Mouse (Mus musculus) forebrain, embryonic 12.5 days (tissue): Measurements from ENCODE around the gene Tnks2. TPM values are rescaled to one million over a fixed set of nuclear protein-coding genes. Genes with fewer than 3 reads are reported as not detected.

Experiments used
- ATAC-seq: fragments of 200-750 bp; cut with Nextera tagmentation; 2 replicates; pipeline ENCODE4 v1.8.0; 2017; ENCODE audit warnings: moderate TSS enrichment; ENCODE audit not compliant: low FRiP score
- H3K27ac ChIP-seq: fragments of 300-500 bp; sonication (generic); 2 replicates; pipeline ENCODE4 v1.5.1; 2016; ENCODE audit warnings: mild to moderate bottlenecking
- H3K27me3 ChIP-seq: fragments of 300-500 bp; sonication (generic); 2 replicates; pipeline ENCODE4 v1.6.1; 2016; ENCODE audit warnings: mild to moderate bottlenecking
- H3K36me3 ChIP-seq: fragments of 300-500 bp; sonication (generic); replicated peaks from 2 replicates; pipeline ENCODE4 v1.6.1; 2016; ENCODE audit warnings: mild to moderate bottlenecking
- H3K4me1 ChIP-seq: fragments of 300-500 bp; sonication (generic); 2 replicates; pipeline ENCODE4 v1.6.1; 2016
- H3K4me2 ChIP-seq: fragments of 300-500 bp; sonication (generic); 2 replicates; pipeline ENCODE4 v1.6.1; 2016; ENCODE audit warnings: mild to moderate bottlenecking, moderate library complexity
- H3K4me3 ChIP-seq: fragments of 300-500 bp; sonication (generic); replicated peaks from 2 replicates; pipeline ENCODE4 v1.5.1; 2016; ENCODE audit warnings: mild to moderate bottlenecking
- H3K9ac ChIP-seq: fragments of 300-500 bp; sonication (generic); 2 replicates; pipeline ENCODE4 v1.6.1; 2016; ENCODE audit warnings: mild to moderate bottlenecking
- H3K9me3 ChIP-seq: fragments of 300-500 bp; sonication (generic); 2 replicates; pipeline ENCODE4 v1.6.1; 2016
- WGBS: fragments of 180-500 bp; shearing (Covaris S2); methylation state at CpG from one replicate; pipeline ENCODE4 v1.1.7; 2016; 5-methylcytosine and 5-hydroxymethylcytosine counted together
- polyA plus RNA-seq: library from polyadenylated mRNA; unstranded; fragments of >200 nt; fragmentation: Nextera tagmentation; extraction: Ambion mirVana; gene quantifications from 2 replicates; pipeline ENCODE4 v1.2.1, GENCODE M21; 2016

The Tnks2 gene
- polyA plus RNA-seq, 1 experiment from 2014 or later, result 76.3 TPM

DNA sequence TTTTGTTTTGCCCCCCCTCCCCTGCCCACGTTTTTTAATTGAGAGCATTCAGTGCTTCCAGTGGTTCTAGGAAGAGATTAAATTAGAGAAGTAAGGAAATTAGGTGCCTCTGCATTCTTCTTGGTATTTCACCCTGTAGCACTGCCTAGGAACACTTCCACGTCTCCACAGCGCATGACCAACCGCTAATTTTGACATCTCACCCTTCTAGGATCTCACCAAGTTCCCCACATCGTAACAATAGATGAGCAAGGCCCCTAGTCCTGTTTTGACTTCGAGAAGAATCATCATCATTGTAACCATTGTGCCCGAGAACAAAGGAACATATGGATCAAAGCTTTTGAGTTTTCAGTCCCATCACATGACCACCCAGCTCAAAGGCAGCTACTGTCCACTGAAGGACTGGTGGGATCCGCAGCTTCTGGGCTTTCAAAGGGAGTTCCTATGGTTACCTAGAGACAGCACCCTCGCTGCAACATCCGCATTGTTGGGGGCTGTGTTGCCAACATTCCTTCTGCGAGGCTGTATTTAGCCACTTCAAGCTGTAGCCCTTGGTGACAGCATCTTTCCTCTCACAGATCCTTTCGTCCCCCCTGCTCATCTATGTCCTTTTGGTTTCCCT is 76.5 kb downstream of the Tnks2 start:
- Histone ChIP-seq H3K4me2 (no peak overlapping the region), H3K36me3 (no peaks in the 10 kb centered on the region), H3K27me3 (no peaks in the 10 kb centered on the region), H3K9ac (no peak overlapping the region), H3K4me1 (peaks cover 12% of the 10 kb centered on the region), H3K27ac (no peak overlapping the region), H3K4me3 (no peak overlapping the region), H3K9me3 (no peaks in the 10 kb centered on the region)
- ATAC-seq, result peak; percentile 79
- 15% methylated on average over 12 of the region's 12 CpGs for WGBS

DNA sequence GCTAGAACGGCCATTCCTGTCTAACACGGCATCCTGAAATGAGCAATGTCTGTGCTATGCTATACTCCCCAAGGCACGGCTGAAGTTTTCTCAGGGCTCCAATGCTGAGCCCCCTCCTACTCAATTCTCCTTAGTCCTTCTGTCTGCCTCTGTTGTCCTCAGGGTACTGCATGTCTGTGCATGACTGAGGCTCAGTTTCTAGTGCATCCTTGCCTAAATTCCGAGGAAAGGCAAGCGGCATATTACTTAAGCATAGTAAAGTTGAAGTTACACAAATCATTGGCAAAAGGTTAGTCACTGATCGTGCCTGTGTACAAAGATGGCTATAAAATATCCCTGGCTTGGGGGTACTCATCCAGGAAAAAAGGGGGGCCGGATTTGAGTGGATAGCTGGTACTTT is 79.0 kb downstream of the Tnks2 start:
- Histone ChIP-seq H3K27ac (no peak overlapping the region), H3K9ac (no peak overlapping the region), H3K27me3 (no peaks in the 10 kb centered on the region), H3K4me3 (no peak overlapping the region), H3K4me1 (peaks cover 21% of the 10 kb centered on the region), H3K9me3 (no peaks in the 10 kb centered on the region), H3K4me2 (no peak overlapping the region), H3K36me3 (no peaks in the 10 kb centered on the region)
- no peak for ATAC-seq
- 85% methylated on average over 7 of the region's 7 CpGs for WGBS

DNA sequence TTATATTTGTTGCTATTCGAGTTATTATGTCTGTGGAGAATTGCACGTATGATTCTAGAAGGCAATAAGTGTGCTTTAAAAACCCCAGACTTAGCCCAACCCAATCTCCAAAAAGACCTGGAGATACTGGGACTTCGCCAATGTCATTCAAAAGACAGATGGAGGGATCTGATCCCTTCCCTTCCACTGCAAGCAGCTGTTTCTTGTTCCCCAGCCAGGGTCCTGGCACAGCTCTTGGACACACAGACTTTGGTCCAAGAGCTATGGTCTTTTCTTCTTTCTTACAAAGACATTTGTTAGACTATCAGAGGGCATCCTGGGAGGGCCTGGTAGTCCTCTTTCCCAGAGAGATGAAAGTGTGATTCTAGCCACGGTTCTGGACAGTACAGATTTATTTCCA is 82.2 kb downstream of the Tnks2 start:
- 84% methylated on average over 4 of the region's 4 CpGs for WGBS
- no peak overlapping the region for H3K4me3 ChIP-seq
- no peak overlapping the region for H3K27ac ChIP-seq
- no peak for ATAC-seq
- no peak overlapping the region for H3K4me2 ChIP-seq
- H3K4me1 ChIP-seq, result peaks cover 18% of the 10 kb centered on the region
- no peaks in the 10 kb centered on the region for H3K27me3 ChIP-seq
- no peaks in the 10 kb centered on the region for H3K36me3 ChIP-seq
- no peaks in the 10 kb centered on the region for H3K9me3 ChIP-seq
- H3K9ac ChIP-seq, result no peak overlapping the region

DNA sequence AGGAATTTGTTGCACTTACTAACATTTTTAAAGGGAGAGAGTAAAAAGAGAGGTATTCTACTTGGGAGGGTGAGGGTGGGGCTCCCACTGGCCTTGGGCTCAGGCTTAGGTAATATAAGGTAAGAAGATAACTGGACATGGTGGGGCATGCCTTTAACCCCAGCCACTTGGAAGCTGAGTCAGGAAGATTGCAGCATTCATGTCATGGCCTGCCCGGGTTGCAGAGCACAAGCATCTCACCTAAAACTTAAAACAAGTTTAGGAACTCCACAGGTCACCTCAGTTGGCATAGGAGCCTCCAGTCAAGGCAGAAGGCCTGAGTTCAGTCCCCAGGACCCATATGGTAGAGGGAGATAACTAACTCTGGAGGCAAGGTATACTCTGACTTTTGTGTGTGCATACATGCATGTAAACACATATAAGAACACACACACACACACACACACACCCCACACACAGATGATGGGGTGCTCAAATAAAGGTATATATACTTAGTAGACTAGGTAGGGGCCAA is 82.9 kb downstream of the Tnks2 start:
- Histone ChIP-seq H3K36me3 (no peaks in the 10 kb centered on the region), H3K27ac (no peak overlapping the region), H3K9ac (no peak overlapping the region), H3K27me3 (no peaks in the 10 kb centered on the region), H3K4me1 (peaks cover 18% of the 10 kb centered on the region), H3K4me2 (peak overlapping the region; percentile 35), H3K4me3 (no peak overlapping the region), H3K9me3 (no peaks in the 10 kb centered on the region)
- WGBS, result 90% methylated on average over 1 of the region's 1 CpGs
- ATAC-seq, result no peak

DNA sequence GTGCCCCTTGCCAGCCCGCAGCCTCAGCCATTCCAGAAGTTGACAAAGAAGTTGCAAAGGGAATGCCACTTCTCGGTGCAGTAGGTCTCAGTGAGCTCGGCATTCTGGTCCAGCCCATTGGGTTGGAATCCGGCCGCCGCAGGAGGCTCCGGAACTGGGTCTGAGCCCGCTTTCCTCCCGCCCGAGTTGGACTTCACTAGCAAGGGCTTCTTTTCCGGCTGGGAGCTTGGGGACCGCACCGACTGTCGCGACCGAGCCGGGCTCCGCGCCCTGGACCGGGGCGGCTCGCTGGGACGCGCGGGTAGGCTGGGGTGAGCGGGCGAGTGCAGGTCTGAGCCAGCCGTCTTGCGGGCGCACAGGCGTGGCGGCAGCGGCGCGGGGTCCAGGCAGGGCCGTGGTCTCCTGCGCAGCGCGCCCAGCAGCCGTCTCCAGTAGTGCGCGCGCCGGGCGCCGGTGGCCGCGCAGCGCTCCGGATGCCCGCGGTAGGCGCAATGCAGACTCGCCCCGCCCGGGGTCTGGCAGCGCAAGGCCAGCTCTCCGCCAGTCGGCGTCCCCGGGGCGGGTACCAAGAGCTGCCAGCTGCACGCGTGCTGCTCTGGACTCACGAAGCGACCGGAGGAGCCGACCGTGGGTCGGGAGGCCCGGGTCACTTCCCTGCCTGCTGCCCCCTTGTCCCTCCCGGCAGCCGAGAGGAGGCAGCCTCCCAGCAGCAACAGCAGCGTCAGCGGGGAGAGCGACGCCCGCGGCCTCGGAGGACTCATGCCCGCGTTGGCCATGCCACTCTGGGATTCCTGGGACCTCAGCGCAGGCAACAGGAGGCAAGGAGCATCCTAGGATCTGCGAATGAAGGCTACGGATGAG is 84.6 kb downstream of the Tnks2 start:
- WGBS, result under 1% methylated on average over 77 of the region's 85 CpGs
- peak; percentile 91 for ATAC-seq

DNA sequence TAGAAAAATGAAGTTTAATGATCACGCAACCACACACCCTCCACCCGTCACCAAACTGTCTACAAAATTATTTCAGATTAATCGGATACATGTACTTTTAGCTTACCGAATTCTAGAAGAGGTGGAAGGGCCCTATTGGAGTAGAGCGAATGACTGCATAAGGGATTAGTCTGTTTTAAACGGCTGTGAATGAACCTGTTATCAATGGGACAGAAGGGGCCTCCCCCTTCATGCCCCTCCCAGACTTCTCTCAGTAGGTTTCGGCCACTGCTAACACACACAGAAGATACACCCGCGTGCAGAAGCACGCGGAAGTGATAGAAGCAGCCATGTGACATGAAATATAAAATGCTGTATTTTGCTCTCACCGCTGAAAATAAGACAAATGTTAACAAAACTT is 85.4 kb downstream of the Tnks2 start, which contains the start of gene Fgfbp3:
Fgfbp3 (minus strand) TSS at position 150 of the 400 bp plus-strand sequence.
- peak within 1 kb of the TSS; percentile 97 for H3K27ac ChIP-seq
- H3K9me3 ChIP-seq, result no peaks in the 10 kb centered on the region
- H3K4me1 ChIP-seq, result peaks cover 18% of the 10 kb centered on the region
- 6% methylated on average over 12 of the region's 12 CpGs for WGBS
- H3K27me3 ChIP-seq, result no peaks in the 10 kb centered on the region
- ATAC-seq, result peak; percentile 24; the same call in 1 of the 2 replicates
- peak within 1 kb of the TSS; percentile 90 for H3K4me3 ChIP-seq
- peak within 1 kb of the TSS; percentile 74 for H3K4me2 ChIP-seq
- H3K36me3 ChIP-seq, result no peaks in the 10 kb centered on the region
- H3K9ac ChIP-seq, result peak within 1 kb of the TSS; percentile 92

More for the DNA sequence above, 84.6 kb downstream of the Tnks2 start:
- Histone ChIP-seq H3K4me1 (peaks cover 18% of the 10 kb centered on the region), H3K9me3 (no peaks in the 10 kb centered on the region), H3K36me3 (no peaks in the 10 kb centered on the region), H3K9ac (peak overlapping the region; percentile 92), H3K4me3 (peak overlapping the region; percentile 90), H3K27me3 (no peaks in the 10 kb centered on the region), H3K27ac (peak overlapping the region; percentile 97), H3K4me2 (peak overlapping the region; percentile 74)

DNA sequence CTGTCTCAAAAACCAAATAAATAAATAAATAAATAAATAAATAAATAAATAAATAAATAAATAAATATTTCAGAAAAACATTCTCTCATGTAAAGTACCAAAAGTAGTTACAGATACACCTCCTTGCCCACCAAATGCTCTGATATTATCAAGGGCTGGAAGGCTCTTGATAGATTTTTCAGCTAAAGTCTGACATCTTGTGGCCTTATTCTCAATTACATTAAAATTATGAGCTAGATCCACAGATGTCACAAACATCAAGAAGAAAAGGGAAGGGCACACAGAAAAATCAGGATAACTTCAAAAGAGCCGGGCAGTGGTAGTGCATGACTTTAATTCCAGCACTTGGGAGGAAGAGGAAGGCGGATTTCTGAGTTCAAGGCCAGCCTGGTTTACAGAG is 88.0 kb downstream of the Tnks2 start:
- WGBS, result 22% methylated on average over 2 of the region's 2 CpGs
- no peaks in the 10 kb centered on the region for H3K27me3 ChIP-seq
- no peak overlapping the region for H3K4me3 ChIP-seq
- peaks cover 23% of the 10 kb centered on the region for H3K4me1 ChIP-seq
- H3K9me3 ChIP-seq, result no peaks in the 10 kb centered on the region
- no peaks in the 10 kb centered on the region for H3K36me3 ChIP-seq
- no peak overlapping the region for H3K27ac ChIP-seq
- no peak for ATAC-seq
- H3K9ac ChIP-seq, result no peak overlapping the region
- no peak overlapping the region for H3K4me2 ChIP-seq

DNA sequence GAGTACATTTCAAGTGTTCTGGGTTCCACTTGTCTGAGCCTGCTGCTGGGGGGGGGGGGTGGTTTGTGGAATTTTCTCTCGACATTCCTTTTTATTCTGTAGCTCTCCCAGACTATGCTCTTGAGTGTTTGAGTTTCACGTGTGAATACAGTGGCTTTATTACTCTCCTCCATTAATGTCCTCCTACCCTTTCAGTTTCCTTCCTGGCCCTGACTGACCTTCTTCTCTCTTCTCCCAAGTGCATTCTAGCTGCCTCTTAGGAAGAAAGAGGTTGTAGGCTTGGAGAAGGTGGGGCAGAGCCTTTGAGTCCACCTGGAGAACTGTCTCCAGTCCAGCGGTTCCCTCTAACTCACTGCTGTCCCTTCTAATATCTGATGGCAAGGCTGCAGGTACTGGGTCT is 88.9 kb downstream of the Tnks2 start:
- H3K27ac ChIP-seq, result no peak overlapping the region
- no peak for ATAC-seq
- 64% methylated on average over 3 of the region's 3 CpGs for WGBS

DNA sequence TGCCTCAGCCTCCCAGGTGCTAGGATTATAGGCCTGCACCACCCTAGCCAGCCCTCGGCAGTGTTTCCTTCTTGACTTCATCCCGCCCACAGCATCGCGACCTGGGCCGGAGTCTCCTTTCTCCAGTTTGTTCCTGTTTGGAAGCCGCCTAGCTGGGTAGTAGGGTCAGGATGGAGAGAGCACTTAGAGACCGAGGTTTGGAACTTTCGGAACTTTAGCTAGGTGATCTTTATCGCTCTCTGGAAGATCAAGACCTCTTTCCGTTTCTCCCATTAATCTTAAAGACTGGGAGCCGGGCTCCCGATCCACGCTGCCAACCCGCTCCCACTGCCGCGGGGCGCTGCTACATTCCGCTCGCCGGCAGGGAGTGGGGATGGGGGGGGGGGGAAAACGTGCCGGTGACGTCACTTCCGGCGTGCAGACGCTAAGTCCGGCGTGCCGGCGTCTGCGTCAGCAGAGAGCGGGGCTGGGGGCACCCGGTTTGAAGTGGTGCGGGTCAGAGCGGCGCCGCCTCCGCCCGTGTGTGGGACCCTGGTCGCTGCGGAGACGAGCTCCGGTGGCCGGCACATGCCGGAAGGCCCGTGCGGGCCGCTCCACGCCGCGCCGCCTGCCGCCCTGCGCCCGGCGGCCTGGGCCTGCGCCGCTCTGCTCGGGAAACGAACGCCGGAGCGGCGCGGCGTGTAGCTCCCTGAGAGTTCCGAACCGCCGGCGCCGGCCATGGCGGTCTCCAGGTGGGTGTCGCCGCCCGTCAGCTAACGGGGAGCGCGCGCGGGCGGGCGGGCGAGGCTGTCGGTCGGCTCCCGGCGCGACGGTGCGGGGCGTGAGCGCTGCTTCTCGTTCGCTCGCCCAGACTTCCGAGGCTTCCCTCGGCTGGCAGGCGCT is 91.9 kb downstream of the Tnks2 start, which contains the start of gene Btaf1:
Btaf1 (plus strand) TSS at position 409 of the 882 bp plus-strand sequence.
- Histone ChIP-seq H3K36me3 (no peaks in the 10 kb centered on the region), H3K4me3 (peak within 1 kb of the TSS; percentile 97), H3K9me3 (no peaks in the 10 kb centered on the region), H3K27ac (peak within 1 kb of the TSS; percentile 94), H3K4me1 (peaks cover 21% of the 10 kb centered on the region), H3K27me3 (no peaks in the 10 kb centered on the region), H3K4me2 (peak within 1 kb of the TSS; percentile 79), H3K9ac (peak within 1 kb of the TSS; percentile 89)
- WGBS, result under 1% methylated on average over 87 of the region's 98 CpGs
- peak; percentile 98 for ATAC-seq

More for the DNA sequence above, 88.9 kb downstream of the Tnks2 start:
- no peaks in the 10 kb centered on the region for H3K36me3 ChIP-seq
- H3K4me1 ChIP-seq, result peaks cover 25% of the 10 kb centered on the region
- H3K4me3 ChIP-seq, result no peak overlapping the region
- no peaks in the 10 kb centered on the region for H3K27me3 ChIP-seq
- H3K9me3 ChIP-seq, result no peaks in the 10 kb centered on the region
- no peak overlapping the region for H3K9ac ChIP-seq
- H3K4me2 ChIP-seq, result no peak overlapping the region

DNA sequence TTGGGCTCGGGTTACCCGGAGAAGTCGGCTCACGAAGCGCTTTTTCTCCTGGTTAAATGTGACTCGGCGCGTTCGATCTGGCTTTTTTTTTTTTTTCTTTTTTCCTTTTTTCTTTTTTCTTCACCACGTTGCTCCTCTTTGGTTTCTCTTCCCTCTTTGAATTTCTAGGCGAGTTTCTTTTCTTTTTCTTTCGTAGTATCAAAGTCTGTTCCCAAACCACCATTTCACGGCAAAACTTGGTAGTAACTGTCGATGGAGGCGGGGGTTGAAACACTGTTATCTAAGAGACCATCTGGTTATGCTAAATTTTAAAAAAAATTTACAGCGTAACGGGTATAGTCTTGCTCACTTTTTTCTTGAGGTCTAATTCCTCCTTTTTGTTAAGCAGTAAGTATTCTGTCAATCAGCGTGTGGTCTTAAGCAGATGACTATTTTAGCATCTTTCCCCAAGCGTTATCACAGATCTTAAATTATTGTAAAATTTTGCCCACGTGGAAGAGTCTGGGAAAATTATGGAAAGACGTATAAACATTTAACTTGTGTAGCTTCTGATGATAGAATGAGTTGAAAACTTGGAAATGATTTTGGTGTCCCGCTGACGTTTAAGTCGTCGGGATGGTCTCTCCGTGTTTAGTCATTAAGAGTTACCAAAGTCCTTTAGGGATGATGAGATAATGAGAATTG is 92.7 kb downstream of the Tnks2 start:
- Histone ChIP-seq H3K9ac (peak overlapping the region; percentile 89), H3K36me3 (no peaks in the 10 kb centered on the region), H3K9me3 (no peaks in the 10 kb centered on the region), H3K27ac (peak overlapping the region; percentile 94), H3K4me3 (peak overlapping the region; percentile 97), H3K4me1 (peaks cover 21% of the 10 kb centered on the region), H3K27me3 (no peaks in the 10 kb centered on the region), H3K4me2 (peak overlapping the region; percentile 79)
- WGBS, result 2% methylated on average over 26 of the region's 26 CpGs
- no peak for ATAC-seq

DNA sequence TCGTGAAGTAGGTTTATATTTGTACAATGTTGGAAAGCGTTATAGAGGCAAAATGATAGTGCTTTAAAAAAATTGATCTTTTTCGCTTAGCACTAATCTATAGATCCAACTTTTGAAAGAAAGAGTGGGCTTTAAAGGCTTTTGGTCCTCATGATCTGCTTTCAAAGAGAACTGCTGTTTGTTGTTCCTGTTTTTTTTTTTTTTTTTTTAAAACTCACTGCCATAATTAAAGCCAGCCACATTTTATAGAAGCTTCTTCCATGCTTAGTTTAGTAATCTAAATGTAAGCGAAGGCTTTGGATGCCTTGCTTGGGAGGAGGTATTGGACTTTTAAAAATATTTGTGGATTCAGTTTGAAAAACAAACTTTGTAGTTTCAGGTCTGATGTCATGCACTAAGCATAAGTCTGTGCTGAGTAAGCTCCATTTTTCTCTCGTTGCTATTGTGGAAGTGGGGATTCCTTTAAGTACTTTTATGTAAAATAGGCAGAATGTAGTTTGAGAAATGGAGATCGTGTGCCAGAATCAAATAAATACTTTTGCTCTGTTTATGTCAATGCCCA is 93.8 kb downstream of the Tnks2 start:
- Histone ChIP-seq H3K9me3 (no peaks in the 10 kb centered on the region), H3K9ac (no peak overlapping the region), H3K36me3 (no peaks in the 10 kb centered on the region), H3K4me2 (peak overlapping the region; percentile 79), H3K27me3 (no peaks in the 10 kb centered on the region), H3K4me1 (peaks cover 21% of the 10 kb centered on the region), H3K27ac (no peak overlapping the region), H3K4me3 (no peak overlapping the region)
- 86% methylated on average over 6 of the region's 6 CpGs for WGBS
- no peak for ATAC-seq
